Mouse (Mus musculus) right cerebral cortex, postnatal 25 days (tissue): ENCODE results near the gene Ep400.
"Not testable (repeated sequence)": the region's sequence is repeated elsewhere in the genome, so short reads cannot be mapped to it uniquely, and the experiment has no call there.

Source experiments
- DNase-seq: peaks from one replicate; pipeline ENCODE4 v3.0.0; 2022

The Ep400 gene

GRCm38 (mm10) chr5:110779276-110779997, 8.9 kb upstream of the Ep400 start:
- DNase-seq, result no peak

DNA sequence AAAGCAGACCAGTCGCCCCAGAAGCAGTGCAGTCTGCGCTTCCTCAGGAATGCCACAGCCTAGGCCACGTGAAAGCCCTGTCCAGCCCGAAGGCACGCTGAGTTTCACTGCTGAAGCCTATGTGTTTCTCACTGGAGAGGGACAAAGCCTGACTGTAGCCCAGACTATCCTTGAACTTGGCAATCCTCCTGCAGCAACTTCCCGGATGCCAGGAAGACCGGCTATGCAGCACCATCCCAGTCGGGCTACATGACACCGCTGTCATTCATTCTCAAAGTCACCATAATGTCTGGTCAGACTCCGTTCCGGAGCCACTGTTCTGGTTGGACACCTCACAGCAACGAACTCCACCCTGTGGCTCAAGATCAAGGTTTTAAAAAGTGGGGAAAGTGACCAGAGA, 7.7 kb upstream of the Ep400 start:
- no peak for DNase-seq

GRCm38 (mm10) chr5:110776141-110776540, 5.6 kb upstream of the Ep400 start:
- DNase-seq, result no peak

- DNase-seq, result no peak
Observed at GRCm38 (mm10) chr5:110774511-110774910, 4.0 kb upstream of the Ep400 start.

- DNase-seq, result not testable (repeated sequence)
Observed at GRCm38 (mm10) chr5:110772945-110773344, 2.4 kb upstream of the Ep400 start.

DNA sequence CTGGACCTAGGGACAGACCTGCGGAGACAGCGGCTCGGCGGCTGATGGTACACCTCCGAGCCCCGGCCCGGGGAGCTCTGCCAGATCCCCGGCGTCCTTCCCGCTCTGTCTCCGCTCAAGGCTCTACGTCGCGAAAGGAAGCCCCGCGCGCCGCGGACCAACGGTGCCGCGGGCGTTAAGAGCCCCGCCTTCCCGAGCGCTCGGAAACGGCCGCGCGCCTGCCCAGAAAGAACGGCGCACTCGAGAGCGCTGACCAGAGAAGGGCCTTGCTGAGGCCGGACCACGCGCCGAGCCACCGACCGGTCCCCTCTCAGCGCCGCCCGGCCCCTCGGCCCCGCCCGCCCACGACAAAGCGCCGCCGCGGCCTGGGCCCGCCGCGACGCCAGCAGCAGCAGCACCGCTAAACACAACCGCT, 479 bp downstream of the Ep400 start:
- no peak for DNase-seq

DNA sequence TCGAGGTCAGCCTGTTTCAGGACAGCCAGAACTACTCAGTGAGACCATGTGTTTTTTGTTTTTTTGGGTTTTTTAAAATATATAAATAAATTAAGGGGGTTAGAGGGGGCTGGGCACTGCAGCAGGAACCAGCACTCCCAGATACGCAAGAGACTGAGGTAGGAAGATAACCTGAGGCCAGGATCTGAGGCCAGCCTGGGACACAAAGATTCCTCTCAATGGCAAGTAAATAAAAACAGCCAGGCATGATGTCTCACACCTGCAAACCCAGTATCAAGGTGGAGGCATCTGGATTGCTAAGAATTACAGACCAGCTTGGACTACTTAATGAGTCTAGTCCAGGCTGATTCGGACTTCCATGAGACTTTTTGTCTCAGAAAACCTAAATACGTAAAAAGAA, 1.2 kb downstream of the Ep400 start:
- no peak for DNase-seq

DNA sequence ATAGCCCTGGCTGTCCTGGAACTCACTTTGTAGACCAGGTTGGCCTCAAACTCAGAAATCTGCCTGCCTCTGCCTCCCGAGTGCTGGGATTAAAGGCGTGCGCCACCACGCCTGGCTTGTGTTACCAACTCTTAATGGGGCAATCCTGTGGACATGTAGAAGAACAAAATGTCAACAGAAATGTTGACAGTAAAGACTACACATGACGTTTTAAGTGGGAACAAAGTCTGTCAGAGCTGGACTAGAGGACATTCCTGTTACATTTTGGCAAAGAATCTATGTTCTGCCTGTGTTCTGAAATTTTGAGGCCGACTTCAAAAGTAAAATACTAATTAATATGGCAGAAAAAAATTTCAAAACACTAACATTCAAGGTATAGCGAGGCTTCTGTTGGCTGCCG, 6.6 kb downstream of the Ep400 start:
- no peak for DNase-seq

DNA sequence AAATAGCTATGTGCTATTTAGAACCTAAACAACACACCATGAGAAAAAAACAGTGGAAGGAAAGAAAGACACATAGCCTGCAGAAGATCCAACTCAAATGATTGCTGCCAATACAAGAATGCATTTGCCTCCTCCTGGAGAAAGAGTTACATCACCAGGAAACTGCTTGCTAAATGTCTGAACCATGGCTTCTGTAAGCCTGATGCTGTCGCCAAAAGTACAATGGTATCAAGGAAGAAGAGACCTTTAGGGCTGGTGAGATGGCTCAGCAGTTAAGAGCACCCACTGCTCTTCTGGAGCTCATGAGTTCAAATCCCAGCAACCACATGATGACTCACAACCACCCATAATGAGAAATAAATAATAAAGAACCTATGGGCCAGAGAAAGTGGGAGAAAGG, 25.5 kb downstream of the Ep400 start:
- no peak for DNase-seq

- DNase-seq, result no peak
Observed at GRCm38 (mm10) chr5:110739496-110740275, 30.8 kb downstream of the Ep400 start.

DNA sequence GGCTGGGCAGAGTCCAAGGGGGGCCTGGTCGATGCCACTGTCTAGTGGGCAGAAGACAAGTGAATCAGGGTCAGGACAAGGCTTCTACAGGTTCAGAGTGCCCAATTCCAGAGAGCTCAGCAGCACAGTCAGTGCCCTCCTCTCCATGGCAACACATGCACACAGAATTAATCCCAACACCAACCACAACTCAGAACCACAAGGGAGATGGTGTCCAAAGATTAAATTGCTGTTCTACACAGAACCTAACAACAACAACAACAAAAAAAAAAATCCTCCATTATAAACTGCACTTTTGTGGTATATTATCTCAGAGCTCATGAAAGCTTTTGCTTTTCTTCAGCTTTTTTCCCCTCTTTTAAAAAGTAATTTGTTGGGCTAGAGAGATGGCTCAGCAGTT, 34.9 kb downstream of the Ep400 start:
- DNase-seq, result no peak

DNA sequence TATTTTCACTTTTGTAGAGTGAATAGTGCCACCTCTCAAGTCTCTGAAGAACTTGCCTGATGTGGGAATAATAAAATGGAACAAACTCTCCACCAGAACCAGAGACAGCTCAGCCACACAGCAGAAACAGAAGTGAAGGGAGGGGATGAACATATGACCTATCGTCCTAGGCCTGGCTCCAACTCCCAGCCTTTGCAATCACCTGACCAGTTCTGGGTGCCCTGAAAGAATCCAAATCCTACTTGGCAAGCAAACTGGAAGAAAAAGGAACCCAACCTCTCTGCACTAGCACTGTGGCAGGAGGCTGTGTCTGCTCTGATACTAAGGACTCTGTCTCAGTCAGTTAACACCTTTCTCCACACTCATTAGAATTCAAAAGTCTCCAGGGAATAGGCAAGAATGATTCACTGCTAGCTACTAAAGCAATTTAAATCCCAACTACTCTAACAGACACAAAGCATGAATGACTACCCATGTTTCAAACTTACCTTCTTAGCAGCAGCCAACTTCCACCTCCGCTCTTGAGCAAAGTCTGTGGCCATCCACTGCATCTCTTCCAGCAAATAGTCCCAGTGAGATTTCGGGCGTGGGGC, 37.2 kb downstream of the Ep400 start:
- no peak for DNase-seq

- no peak for DNase-seq
Observed at GRCm38 (mm10) chr5:110731227-110731626, 39.3 kb downstream of the Ep400 start.

- no peak for DNase-seq
Observed at GRCm38 (mm10) chr5:110727850-110728249, 42.7 kb downstream of the Ep400 start.

GRCm38 (mm10) chr5:110723543-110723942, 47.0 kb downstream of the Ep400 start:
- no peak for DNase-seq

DNA sequence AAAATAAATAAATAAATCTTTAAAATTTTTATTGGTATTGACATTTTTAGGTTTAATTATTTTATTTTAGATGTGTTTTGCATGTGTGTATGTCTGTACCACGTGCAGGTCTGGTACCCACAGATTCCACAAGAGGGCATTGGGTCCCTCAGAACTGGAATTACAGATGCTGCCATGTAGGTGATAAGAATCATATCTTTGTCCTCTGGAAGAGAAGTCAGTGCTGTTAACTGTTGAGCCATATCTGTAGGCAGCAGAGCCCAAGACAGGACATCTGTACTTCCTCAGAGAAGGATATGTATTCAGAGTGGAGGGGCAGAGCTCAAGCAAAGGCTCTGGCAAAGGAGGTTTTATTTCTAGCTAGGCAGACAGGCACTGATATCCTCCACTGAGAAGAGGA, 49.1 kb downstream of the Ep400 start:
- DNase-seq, result not testable (repeated sequence)

GRCm38 (mm10) chr5:110711455-110711854, 59.1 kb downstream of the Ep400 start:
- DNase-seq, result no peak

DNA sequence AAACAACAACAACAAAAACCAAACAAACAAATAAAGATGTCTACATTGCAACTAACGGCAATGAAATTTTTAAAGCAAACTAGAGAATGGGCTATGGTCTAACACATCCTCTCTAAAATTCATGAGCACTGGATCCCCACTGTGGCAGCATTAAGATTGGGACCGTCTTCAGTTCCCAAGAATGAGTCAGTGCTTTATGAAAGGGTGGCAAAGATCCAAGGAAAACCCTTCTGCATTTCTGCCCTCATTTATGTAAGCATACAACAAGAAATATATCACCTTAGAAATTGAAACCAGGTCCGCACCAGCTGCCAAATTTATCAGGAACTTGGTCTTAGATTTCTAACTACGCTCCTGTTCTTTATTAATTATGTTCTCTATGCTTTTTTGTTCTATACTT, 61.3 kb downstream of the Ep400 start:
- DNase-seq, result no peak

DNA sequence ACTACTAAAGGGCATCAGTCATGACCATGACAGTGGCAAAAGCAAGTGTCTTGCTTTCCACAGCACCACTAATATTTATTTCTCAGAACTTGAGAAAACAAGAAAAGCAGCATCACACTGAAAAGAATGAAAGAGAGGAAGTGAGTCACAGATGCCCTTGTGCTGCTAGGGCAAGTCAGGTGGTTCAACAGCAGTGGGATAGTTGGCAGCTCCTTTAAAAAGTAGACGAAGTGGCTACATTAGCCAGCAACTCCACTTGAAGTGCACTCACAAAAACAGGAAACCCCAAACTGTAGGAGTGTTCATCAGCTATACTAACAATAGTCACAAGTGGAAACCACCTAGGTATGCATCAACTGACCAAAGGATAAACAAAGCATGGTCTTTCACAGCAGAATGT, 66.5 kb downstream of the Ep400 start:
- DNase-seq, result no peak

GRCm38 (mm10) chr5:110698617-110699016, 71.9 kb downstream of the Ep400 start:
- DNase-seq, result no peak

DNA sequence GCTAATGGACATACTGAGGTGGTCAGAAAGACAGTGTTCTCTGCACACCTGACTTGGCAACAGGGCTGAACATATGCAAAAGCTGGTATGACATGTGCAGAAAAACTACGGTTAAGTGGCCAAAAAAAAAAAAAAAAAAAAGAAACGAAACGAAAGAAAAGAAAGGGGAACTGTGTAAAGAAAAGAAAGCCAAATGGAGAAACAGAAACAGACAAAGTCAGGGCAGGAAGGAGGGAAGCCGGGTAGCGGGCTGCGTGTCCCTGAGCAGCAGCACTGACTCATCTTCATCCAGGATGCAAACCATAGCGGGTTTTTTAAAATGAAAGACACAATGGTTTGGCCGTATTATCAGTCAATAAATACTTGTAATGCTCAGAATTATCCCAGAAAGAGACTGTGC, 88.5 kb downstream of the Ep400 start:
- DNase-seq, result no peak

DNA sequence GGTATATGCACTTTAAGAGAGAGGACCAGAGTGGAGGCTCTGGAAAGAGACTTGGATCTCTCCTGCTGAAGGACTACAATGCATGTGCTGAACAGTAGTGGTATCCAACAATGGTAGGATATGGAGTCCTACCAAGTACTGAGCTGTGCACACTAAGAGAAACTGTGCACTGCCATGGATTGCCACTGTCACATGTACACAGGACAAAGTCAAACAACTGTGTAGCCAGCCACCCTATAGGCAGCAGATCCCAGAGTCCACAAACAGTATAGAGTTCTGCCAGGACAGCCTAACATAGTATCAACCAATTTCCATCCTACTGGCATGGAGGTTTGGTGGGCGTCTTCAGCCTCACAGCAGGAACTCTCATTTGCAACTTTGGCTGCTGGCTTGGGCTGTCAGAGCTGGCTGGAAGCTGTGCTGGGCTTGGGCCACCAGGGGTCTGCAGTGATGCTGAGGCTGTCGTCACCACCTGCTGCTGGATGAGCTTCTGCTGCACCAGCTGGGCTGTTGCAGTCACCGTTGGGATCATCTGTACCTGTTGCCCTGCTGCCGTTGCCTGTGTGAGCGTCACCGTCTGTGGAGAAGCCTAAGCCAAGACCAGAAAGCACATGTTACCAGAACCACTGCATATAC, 104.9 kb downstream of the Ep400 start:
- DNase-seq, result no peak

DNA sequence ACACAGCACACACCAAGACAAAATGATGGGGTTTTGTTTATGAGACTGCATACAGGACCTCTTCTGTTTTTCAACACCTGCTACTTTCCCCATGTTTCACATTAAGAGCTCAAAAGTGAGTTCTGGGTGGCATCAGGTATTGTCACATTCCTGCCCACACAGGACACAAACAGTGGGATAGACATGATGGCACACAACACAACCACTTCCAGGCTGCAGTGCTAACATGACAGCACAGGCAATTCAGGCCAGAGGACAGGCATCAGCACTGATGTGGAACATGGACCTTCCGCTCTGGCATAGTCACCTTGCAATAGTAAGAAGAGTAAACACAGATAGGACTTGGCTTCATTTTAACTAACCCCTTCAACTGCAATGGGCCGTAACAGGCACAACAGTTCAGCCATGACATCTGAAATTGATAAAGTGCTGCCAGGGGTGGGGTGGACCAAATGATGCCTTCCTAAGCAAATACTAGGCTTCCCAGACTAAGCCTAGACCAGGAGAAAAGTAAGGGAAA, 105.7 kb downstream of the Ep400 start:
- no peak for DNase-seq
